Mouse (Mus musculus) intestine, embryonic 14.5 days (tissue): Measurements from ENCODE around the gene Dmrt3. TPM values are rescaled to one million over a fixed set of nuclear protein-coding genes. Genes with fewer than 3 reads are reported as not detected.

Experiments
- ATAC-seq: fragments of 200-750 bp; cut with Nextera tagmentation; replicated peaks from 2 replicates; pipeline ENCODE4 v1.8.0; 2017; ENCODE audit warnings: low read depth, moderate number of reproducible peaks, moderate TSS enrichment, moderate library complexity; ENCODE audit not compliant: low FRiP score, low TSS enrichment
- DNase-seq: peaks from one replicate; pipeline ENCODE4 v3.0.0-alpha.2; 2018; ENCODE audit warnings: low spot score
- H3K27ac ChIP-seq: fragments of 300-500 bp; sonication (generic); 2 replicates; pipeline ENCODE4 v1.5.1; 2014; ENCODE audit warnings: low read depth, mild to moderate bottlenecking, control low read depth
- H3K27me3 ChIP-seq: fragments of 300-500 bp; sonication (generic); replicated peaks from 2 replicates; pipeline ENCODE4 v1.6.1; 2014; ENCODE audit warnings: low read length, control low read depth; ENCODE audit not compliant: control insufficient read depth, insufficient read depth
- H3K36me3 ChIP-seq: fragments of 300-500 bp; sonication (generic); 2 replicates; pipeline ENCODE4 v1.6.1; 2014; ENCODE audit warnings: low read length, control low read depth; ENCODE audit not compliant: control insufficient read depth, insufficient read depth
- H3K4me1 ChIP-seq: fragments of 300-500 bp; sonication (generic); replicated peaks from 2 replicates; pipeline ENCODE4 v1.6.1; 2014; ENCODE audit warnings: low read length, control low read depth, mixed read lengths; ENCODE audit not compliant: control insufficient read depth, insufficient read depth
- H3K4me2 ChIP-seq: fragments of 300-500 bp; sonication (generic); 2 replicates; pipeline ENCODE4 v1.6.1; 2014; ENCODE audit warnings: low read length
- H3K4me3 ChIP-seq: fragments of 300-500 bp; sonication (generic); 2 replicates; pipeline ENCODE4 v1.5.1; 2014; ENCODE audit warnings: low read depth, low read length, control low read depth, mixed read lengths
- H3K9ac ChIP-seq: fragments of 300-500 bp; sonication (generic); 2 replicates; pipeline ENCODE4 v1.6.1; 2014; ENCODE audit warnings: mild to moderate bottlenecking, low read length
- H3K9me3 ChIP-seq: fragments of 300-500 bp; sonication (generic); 2 replicates; pipeline ENCODE4 v1.6.1; 2016; ENCODE audit warnings: low read length, control low read depth; ENCODE audit not compliant: control insufficient read depth
- WGBS: fragments of 180-500 bp; shearing (Covaris S2); extraction: QIAGEN DNeasy Blood & Tissue Kit; methylation state at CpG from one replicate; pipeline ENCODE4 v1.1.7; 2014; 5-methylcytosine and 5-hydroxymethylcytosine counted together
- polyA plus RNA-seq: library from polyadenylated mRNA; unstranded; fragments of >200 nt; fragmentation: Nextera tagmentation; extraction: Ambion mirVana; gene quantifications from 2 replicates; pipeline ENCODE4 v1.2.1, GENCODE M21; 2014

Dmrt3 gene
- polyA plus RNA-seq = 0.45 and 0.69 TPM in 2 replicates

- DNase-seq (peak; percentile 80), ATAC-seq (0 out of 2 replicates have a peak, but pooled peaks have one; percentile 25)
- peaks cover 100% of the 10 kb centered on the region for H3K27me3 ChIP-seq
- H3K9me3 ChIP-seq = no peaks in the 10 kb centered on the region
- H3K4me2 ChIP-seq = peak within 1 kb of the TSS; percentile 51
- no peak within 1 kb of the TSS for H3K9ac ChIP-seq
- H3K4me1 ChIP-seq = peaks cover 13% of the 10 kb centered on the region
- under 1% methylated on average over 29 of the region's 29 CpGs for WGBS
- no peaks in the 10 kb centered on the region for H3K36me3 ChIP-seq
- no peak within 1 kb of the TSS for H3K27ac ChIP-seq
- H3K4me3 ChIP-seq = peak within 1 kb of the TSS; percentile 32
Measured at GRCm38 (mm10) chr19:25610015-25610410, at the start of gene Dmrt3. Gene Dmrt3, plus strand, starts transcription at chr19:25610301.

GRCm38 (mm10) chr19:25564430-25564829 lies 45.7 kb upstream of the Dmrt3 start:
- DNase-seq (no peak), ATAC-seq (no peak)
- Histone ChIP-seq H3K4me2 (no peak overlapping the region), H3K4me1 (no peaks in the 10 kb centered on the region), H3K27me3 (peaks cover 2% of the 10 kb centered on the region; the same call in 1 of the 2 replicates), H3K36me3 (no peaks in the 10 kb centered on the region), H3K27ac (no peak overlapping the region), H3K9me3 (no peaks in the 10 kb centered on the region), H3K9ac (no peak overlapping the region), H3K4me3 (no peak overlapping the region)
- WGBS = 73% methylated on average over 12 of the region's 12 CpGs

GRCm38 (mm10) chr19:25569778-25570177 lies 40.3 kb upstream of the Dmrt3 start:
- peaks cover 3% of the 10 kb centered on the region for H3K4me1 ChIP-seq
- no peak overlapping the region for H3K27ac ChIP-seq
- H3K9ac ChIP-seq = no peak overlapping the region
- DNase-seq (no peak), ATAC-seq (0 out of 2 replicates have a peak, but pooled peaks have one; percentile 58)
- H3K4me3 ChIP-seq = no peak overlapping the region
- WGBS = 65% methylated on average over 7 of the region's 7 CpGs
- no peak overlapping the region for H3K4me2 ChIP-seq
- H3K9me3 ChIP-seq = no peaks in the 10 kb centered on the region
- no peaks in the 10 kb centered on the region for H3K36me3 ChIP-seq
- peaks cover 2% of the 10 kb centered on the region; the same call in 1 of the 2 replicates for H3K27me3 ChIP-seq

- DNase-seq = no peak
- no peak overlapping the region for H3K27ac ChIP-seq
- no peak for ATAC-seq
Measured at GRCm38 (mm10) chr19:25574431-25574830, 35.7 kb upstream of the Dmrt3 start.

GRCm38 (mm10) chr19:25574981-25575814 lies 34.9 kb upstream of the Dmrt3 start:
- ATAC-seq (peak; percentile 86), DNase-seq (peak; percentile 65)
- Histone ChIP-seq H3K4me2 (peak overlapping the region; percentile 39), H3K9me3 (no peaks in the 10 kb centered on the region), H3K9ac (no peak overlapping the region), H3K4me3 (no peak overlapping the region), H3K36me3 (no peaks in the 10 kb centered on the region), H3K27ac (no peak overlapping the region), H3K27me3 (no peaks in the 10 kb centered on the region), H3K4me1 (peaks cover 12% of the 10 kb centered on the region)
- 1% methylated on average over 17 of the region's 17 CpGs for WGBS

More at GRCm38 (mm10) chr19:25574431-25574830, 35.7 kb upstream of the Dmrt3 start:
- Histone ChIP-seq H3K9me3 (no peaks in the 10 kb centered on the region), H3K9ac (no peak overlapping the region), H3K4me3 (no peak overlapping the region), H3K36me3 (no peaks in the 10 kb centered on the region), H3K4me1 (peaks cover 12% of the 10 kb centered on the region), H3K4me2 (peak overlapping the region; percentile 39; the same call in 1 of the 2 replicates), H3K27me3 (no peaks in the 10 kb centered on the region)
- WGBS = 34% methylated on average over 10 of the region's 10 CpGs

- Histone ChIP-seq H3K9ac (no peak overlapping the region), H3K36me3 (no peaks in the 10 kb centered on the region), H3K9me3 (no peaks in the 10 kb centered on the region), H3K27me3 (no peaks in the 10 kb centered on the region), H3K4me3 (no peak overlapping the region), H3K27ac (no peak overlapping the region), H3K4me1 (peaks cover 12% of the 10 kb centered on the region), H3K4me2 (no peak overlapping the region)
- DNase-seq (no peak), ATAC-seq (no peak)
- 96% methylated on average over 2 of the region's 2 CpGs for WGBS
Measured at GRCm38 (mm10) chr19:25578358-25578757, 31.7 kb upstream of the Dmrt3 start.

- DNase-seq (no peak), ATAC-seq (no peak)
- Histone ChIP-seq H3K4me1 (peaks cover 12% of the 10 kb centered on the region), H3K9ac (no peak overlapping the region), H3K36me3 (no peaks in the 10 kb centered on the region), H3K27ac (no peak overlapping the region), H3K27me3 (no peaks in the 10 kb centered on the region), H3K9me3 (no peaks in the 10 kb centered on the region), H3K4me2 (no peak overlapping the region), H3K4me3 (no peak overlapping the region)
- WGBS = 91% methylated on average over 2 of the region's 2 CpGs
Measured at GRCm38 (mm10) chr19:25579440-25579839, 30.7 kb upstream of the Dmrt3 start.

- Histone ChIP-seq H3K9ac (no peak overlapping the region), H3K9me3 (no peaks in the 10 kb centered on the region), H3K27ac (no peak overlapping the region), H3K4me3 (no peak overlapping the region), H3K4me2 (no peak overlapping the region), H3K36me3 (no peaks in the 10 kb centered on the region), H3K4me1 (no peaks in the 10 kb centered on the region), H3K27me3 (peaks cover 61% of the 10 kb centered on the region)
- WGBS = 67% methylated on average over 3 of the region's 3 CpGs
- no peak for DNase-seq
- ATAC-seq = no peak
Measured at GRCm38 (mm10) chr19:25597717-25598232, 12.3 kb upstream of the Dmrt3 start.
